Mouse (Mus musculus): ENCODE measurements around the gene Tmtc2. TPM values are rescaled to one million over a fixed set of nuclear protein-coding genes. Genes with fewer than 3 reads are reported as not detected.

Tmtc2 gene
- total RNA-seq, 2 experiments from 2014 or later, result 10.5 to 11.9 TPM

GRCm38 (mm10) chr10:105323646-105324192, 250.5 kb downstream of the Tmtc2 start:
- DNase-seq (ENCODE audit: extremely low spot score in 1 of 2, low spot score in 1 of 2), result no peak

GRCm38 (mm10) chr10:105319299-105320057, 254.8 kb downstream of the Tmtc2 start:
- DNase-seq (ENCODE audit: extremely low spot score in 1 of 2, low spot score in 1 of 2), result no peak

DNA sequence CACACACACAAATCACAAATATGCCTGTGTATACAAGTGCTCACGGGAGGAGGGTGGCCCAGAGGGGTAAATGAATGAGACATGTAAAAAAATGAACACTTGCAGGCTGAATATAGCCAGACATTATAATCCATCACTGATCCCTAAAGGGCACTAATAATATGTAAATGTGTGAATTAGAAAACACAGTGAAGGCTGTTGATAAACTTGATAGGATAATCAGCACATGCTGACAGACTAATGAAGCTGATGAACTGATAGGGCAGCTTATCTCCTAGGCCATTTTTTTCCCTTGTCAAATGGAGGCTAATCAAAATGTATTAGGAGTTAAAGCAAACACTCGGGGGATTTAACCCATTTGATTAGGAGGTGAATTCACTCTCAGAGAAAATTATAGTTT, 255.4 kb downstream of the Tmtc2 start:
- DNase-seq (ENCODE audit: extremely low spot score in 1 of 2, low spot score in 1 of 2), result no peak

DNA sequence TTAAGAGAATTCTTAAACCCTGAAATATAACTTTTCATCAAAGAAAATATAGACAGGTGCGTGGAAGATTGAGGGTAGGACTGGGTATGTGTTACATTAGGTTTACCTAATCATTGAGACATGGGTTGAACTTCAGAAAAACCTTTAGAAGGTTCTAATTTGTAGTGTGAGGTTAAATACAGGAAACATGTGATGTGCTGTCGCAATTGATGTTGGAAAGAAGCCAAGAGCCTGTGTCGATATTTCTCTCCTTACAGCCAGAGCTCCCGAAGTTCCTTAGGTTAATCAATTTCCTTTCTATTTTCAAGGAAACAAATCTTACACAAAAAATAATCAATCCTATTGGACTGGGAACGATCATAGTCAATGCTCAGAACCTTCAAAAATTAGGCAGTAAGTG, 261.3 kb downstream of the Tmtc2 start:
- no peak for DNase-seq (ENCODE audit: extremely low spot score in 1 of 2, low spot score in 1 of 2)

GRCm38 (mm10) chr10:105297560-105297959, 276.7 kb downstream of the Tmtc2 start:
- no peak for DNase-seq (ENCODE audit: extremely low spot score in 1 of 2, low spot score in 1 of 2)

GRCm38 (mm10) chr10:105292961-105293360, 281.3 kb downstream of the Tmtc2 start:
- no peak for DNase-seq (ENCODE audit: extremely low spot score in 1 of 2, low spot score in 1 of 2)

DNA sequence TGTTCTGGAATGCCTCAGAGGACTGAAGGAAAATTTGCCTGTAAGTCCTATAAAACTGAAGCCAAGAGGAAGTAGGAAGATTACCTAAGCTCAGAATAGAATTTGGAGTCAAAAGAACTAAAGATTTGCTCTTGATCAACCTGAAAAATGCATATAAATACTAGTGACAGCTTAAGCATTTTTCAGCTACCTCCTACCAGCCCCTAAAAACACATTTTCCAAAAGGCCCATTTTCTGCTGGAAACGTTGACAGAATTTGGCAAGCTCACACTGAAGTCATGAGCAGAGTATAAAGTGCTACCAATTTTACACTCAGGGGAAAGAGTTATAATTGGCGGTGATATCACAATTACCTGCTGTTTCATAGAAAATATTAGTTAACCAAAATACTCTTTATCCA, 285.8 kb downstream of the Tmtc2 start:
- no peak for DNase-seq (ENCODE audit: extremely low spot score in 1 of 2, low spot score in 1 of 2)

DNA sequence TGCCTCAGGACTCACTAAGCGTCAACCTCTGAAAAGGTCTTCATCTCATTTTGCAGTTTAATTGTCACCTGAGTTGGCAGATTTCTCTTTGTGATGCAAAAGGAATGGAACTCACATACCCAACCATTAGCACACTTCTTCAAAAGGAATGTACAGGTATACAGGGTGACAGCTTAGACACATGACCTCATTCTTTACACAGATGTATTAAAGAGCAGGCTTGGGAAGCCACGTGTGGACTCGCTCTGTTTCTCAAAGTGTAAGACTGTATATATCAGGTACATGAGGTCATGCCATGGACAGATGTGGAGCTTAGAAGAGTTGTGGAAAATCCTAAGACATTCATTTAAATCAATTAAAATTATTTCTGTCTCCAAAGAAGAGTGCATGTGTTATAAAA, 286.7 kb downstream of the Tmtc2 start:
- no peak for DNase-seq (ENCODE audit: extremely low spot score in 1 of 2, low spot score in 1 of 2)

DNA sequence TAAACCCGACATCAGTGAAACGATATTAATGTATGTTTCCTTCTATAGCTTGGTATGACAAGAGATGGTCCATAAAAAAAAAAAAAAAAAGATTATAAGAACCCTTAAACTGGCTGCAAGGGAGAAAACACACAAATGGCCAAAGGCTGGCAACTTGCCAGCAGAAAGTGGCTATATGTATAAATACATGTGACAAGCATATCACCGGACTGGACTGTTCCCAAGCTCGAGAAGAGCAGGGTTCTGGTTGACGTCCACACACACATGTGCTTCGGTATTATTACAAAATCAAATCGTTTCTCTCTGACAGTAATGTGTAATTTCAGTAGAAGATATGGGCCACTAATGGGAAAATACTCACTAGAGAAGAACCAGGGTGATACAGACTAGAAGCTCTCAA, 287.2 kb downstream of the Tmtc2 start:
- DNase-seq (ENCODE audit: extremely low spot score in 1 of 2, low spot score in 1 of 2), result no peak

DNA sequence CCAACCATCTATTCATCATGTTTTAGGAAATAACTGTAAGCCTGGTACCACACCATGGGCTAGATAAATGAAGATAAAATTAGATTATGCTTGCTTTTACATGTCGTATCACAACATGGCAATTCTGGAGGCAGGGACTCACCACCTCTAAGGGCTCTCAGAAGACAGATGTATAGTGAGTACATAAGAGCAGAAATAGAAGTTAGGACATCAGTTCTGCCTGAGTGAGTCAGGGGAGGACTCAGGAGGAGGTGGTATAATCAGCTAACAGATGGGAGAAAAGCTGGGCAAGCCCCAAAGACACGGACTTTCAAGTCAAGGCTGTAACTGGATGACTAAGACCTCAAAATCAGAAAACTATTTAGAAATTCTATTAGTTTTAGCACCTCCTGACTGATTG, 288.0 kb downstream of the Tmtc2 start:
- DNase-seq (ENCODE audit: extremely low spot score in 1 of 2, low spot score in 1 of 2), result no peak

DNA sequence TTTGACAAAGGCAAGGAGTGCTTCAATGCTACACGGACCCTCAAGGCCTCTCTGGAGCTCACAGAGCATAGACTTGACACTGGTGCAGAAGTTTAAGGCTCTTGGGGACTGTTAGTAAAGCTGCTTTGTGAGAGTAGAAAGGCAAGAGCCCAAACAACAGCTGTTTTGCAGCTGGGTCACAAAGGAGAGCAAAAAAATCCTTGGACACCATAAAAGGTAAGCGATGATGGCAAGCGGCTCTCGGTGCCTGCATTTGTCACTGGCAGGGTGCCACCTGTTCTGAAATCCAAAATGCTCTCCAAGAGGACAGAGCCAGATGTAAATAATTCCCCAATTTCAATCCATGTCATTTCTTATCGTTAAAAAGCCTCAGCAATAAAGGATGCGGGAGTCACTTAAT, 290.1 kb downstream of the Tmtc2 start:
- no peak for DNase-seq (ENCODE audit: extremely low spot score in 1 of 2, low spot score in 1 of 2)

GRCm38 (mm10) chr10:105280933-105281332, 293.3 kb downstream of the Tmtc2 start:
- no peak for DNase-seq (ENCODE audit: extremely low spot score in 1 of 2, low spot score in 1 of 2)

DNA sequence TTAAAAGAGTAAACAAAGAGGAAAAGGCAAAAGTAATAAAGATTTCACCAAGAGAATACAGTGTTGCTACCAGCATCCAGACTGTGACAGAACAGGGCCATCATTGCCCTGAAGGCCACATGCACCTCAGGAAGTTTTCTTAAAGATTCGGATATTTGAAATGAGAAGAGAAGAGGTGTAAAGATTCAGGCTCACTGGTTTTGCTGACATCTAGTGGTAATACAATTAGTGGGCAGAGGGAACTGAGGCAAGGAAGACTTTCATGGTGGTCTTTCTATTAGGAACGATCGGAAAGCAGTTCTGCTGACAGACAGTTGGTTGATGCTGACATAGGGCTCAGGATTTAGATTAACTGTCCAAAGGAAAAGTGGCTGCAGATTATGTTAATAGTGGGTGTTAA, 314.2 kb downstream of the Tmtc2 start:
- DNase-seq (ENCODE audit: extremely low spot score in 1 of 2, low spot score in 1 of 2), result no peak

DNA sequence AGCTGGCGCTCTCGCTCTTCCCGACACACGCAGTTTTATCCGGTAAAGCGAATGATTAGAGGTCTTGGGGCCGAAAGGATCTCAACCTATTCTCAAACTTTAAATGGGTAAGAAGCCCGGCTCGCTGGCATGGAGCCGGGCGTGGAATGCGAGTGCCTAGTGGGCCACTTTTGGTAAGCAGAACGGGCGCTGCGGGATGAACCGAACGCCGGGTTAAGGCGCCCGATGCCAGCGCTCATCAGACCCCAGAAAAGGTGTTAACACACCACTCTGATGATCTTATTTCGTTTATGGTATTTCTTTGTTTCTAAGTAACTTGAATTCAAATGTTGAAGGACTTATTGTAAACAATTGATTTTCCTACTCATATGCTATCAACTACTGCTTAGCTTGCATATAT, 336.0 kb downstream of the Tmtc2 start:
- peak; percentile 40 to 59 for DNase-seq (ENCODE audit: extremely low spot score in 1 of 2, low spot score in 1 of 2)

GRCm38 (mm10) chr10:105232864-105233263, 341.4 kb downstream of the Tmtc2 start:
- DNase-seq (ENCODE audit: extremely low spot score in 1 of 2, low spot score in 1 of 2), result no peak

GRCm38 (mm10) chr10:105230416-105230815, 343.8 kb downstream of the Tmtc2 start:
- DNase-seq (ENCODE audit: extremely low spot score in 1 of 2, low spot score in 1 of 2), result no peak

DNA sequence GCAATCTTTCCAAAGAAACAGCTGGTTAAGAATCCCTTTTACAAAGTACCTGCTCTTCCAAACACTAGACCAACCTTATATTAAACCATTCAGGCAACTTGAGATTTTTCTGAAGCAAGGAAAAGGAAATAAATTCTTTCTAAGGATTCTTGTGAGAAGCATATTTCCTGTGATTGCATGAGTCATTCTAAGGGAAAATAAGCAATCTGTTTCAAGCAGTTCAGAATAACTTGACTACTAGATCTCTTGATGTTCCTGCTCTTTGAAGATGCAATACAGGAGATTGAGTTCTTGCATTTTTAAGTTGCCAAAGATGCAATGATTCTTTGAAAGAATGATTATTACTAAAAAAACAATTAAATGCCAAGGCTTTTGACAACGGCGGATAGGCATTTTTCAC, 345.6 kb downstream of the Tmtc2 start:
- DNase-seq (ENCODE audit: extremely low spot score in 1 of 2, low spot score in 1 of 2), result no peak

GRCm38 (mm10) chr10:105227631-105228030, 346.6 kb downstream of the Tmtc2 start:
- DNase-seq (ENCODE audit: extremely low spot score in 1 of 2, low spot score in 1 of 2), result no peak

- no peak for DNase-seq (ENCODE audit: extremely low spot score in 1 of 2, low spot score in 1 of 2)
Observed at GRCm38 (mm10) chr10:105225714-105226113, 348.5 kb downstream of the Tmtc2 start.

DNA sequence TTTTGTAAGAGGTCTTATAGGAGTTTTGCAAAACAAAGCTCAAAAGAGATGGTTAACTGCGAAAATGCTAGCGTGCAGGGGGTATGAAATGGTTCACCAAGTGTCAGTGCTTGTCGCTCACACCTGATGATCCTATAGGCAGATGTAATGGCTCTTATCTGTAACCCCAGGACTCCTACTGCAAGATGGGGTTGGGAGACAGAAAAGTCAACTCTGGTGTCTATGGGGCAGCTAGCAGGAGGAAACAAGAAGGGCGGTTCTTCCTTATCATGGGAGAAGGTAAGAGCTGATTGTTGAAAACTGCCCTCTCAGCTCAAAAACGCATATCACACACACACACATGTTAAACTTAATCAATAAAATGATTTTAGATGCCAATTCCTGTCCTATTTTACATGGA, 351.3 kb downstream of the Tmtc2 start:
- DNase-seq (ENCODE audit: extremely low spot score in 1 of 2, low spot score in 1 of 2), result no peak

GRCm38 (mm10) chr10:105201491-105201890, 372.8 kb downstream of the Tmtc2 start:
- no peak for DNase-seq (ENCODE audit: extremely low spot score in 1 of 2, low spot score in 1 of 2)

- no peak for DNase-seq (ENCODE audit: extremely low spot score in 1 of 2, low spot score in 1 of 2)
Observed at GRCm38 (mm10) chr10:105200678-105201077, 373.6 kb downstream of the Tmtc2 start.

All from layer of hippocampus, postnatal 25 days (tissue).